Mouse (Mus musculus): ENCODE measurements around the gene Klk10.

The Klk10 gene

GRCm38 (mm10) chr7:43797333-43797769, 16.5 kb downstream of the Klk10 start, which contains the start of gene Klk8:
Klk8 (plus strand) TSS chr7:43797577.
- DNase-seq: peak; percentile 57 to 67

DNA sequence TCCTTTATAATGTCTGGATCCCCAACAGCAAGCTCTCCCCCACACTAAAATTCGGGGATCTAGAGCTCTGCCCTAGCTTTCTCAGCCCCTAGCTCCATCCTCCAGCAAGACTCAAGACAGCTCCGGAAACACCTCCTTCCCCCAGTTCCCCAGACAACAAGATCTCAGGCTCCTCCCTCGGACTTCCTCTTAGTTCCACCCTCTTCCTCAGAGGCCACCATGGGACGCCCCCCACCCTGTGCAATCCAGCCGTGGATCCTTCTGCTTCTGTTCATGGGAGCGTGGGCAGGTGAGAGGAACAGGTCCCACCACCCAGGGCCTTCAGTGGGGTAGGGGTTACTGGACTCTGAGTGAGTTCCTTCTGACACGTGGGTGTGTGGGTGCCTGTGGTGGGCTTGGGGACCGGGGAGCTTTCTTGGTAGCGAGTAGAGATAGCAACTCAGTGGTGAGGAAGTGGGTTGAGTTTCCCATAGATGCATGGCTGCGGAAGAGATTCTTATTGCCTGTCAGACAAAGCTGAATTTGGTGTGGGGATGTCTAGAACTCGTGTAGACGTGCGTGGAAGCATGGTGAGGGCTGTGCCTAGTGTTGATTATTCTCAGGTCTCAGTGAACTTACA, 17.1 kb downstream of the Klk10 start:
- DNase-seq: peak; percentile 25 to 30

- no peak for DNase-seq
Measured at GRCm38 (mm10) chr7:43799876-43800275, 19.0 kb downstream of the Klk10 start.

DNA sequence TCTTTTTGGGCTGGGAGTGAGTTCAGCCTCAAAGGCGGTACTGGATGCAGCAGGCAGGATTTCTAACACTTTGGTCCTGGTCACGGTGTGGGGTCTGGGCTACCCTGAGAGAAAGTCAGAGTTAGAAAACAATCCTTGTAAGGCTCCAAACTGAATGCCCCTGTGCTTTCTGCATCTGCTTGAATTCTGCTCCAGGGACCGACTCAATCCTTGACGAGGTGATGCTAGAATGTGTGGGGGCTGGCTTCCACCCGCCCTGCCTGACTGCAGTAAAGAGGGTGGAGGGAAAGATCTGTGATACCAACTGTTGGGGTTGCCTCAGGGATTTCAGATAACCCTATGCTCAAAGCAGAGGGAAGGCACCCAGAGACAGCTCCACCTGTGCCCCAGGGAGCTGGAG, 30.2 kb downstream of the Klk10 start, which contains the start of gene Klk7:
TSS of gene Klk7 (plus strand) at position 301 of the 400 bp plus-strand sequence.
- DNase-seq: no peak

- DNase-seq: no peak
Measured at GRCm38 (mm10) chr7:43815211-43815610, 34.4 kb downstream of the Klk10 start.

DNA sequence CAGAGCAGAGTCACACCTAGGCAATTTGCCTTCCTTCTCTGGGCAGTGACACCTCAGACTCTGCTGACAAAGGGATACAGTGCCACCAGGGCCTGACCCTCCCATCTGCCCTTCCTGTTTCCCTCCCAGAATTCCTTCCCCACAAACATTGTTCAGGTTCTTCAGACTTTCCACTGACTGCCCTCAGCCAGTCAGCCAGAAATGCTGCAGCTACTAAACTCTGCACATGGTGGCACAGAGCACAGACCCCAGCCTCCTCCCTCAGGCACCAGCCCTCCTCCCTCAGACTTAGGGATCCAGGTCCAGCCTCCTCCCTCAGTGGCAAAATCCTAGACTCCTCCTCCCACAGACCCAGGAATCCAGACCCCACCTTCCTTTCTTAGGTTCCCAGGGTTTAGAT, 35.9 kb downstream of the Klk10 start:
- DNase-seq: no peak

DNA sequence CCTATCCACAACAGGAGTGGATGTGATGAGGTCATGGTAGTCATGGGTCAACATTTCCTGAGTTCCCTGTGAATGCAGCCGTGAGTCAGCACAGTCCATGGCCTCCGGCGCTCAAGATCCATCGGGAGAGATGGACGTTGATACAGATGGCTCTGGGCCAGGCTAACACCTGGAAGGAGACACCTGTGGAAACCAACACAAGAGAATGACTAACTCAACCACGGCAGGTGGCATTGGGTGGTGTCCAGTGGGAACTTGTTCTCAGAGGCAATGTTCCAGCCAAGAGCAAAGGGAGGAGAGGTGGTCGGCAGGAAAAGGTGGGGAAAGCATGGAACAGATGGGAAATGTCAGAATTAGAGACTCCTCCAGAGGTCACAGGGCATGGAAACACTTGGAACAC, 40.7 kb downstream of the Klk10 start:
- DNase-seq: no peak

- DNase-seq: no peak
Measured at GRCm38 (mm10) chr7:43824199-43824598, 43.4 kb downstream of the Klk10 start, which contains the start of gene Klk6. Klk6 (plus strand) TSS chr7:43824499.

GRCm38 (mm10) chr7:43826056-43826455, 45.2 kb downstream of the Klk10 start:
- DNase-seq: no peak

DNA sequence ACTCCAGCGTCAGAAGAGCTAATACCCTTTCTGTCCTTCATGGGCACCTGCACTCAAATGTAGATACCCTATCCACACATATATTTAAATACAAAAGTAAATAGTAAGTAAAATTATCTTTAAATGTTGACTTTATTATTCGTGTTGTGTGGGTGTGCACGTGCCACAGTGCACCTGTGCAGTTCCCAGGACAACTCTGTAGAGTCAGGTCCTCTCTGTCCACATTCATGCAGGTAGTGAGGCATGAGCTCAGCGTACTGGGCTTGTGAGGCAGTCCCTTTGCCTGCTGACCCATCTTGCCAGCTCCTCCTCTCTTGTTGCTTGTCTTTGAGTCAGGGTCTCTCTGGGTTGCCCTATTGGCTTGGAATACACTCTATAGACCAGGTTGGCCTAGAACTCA, 46.9 kb downstream of the Klk10 start:
- no peak for DNase-seq

- no peak for DNase-seq
Measured at GRCm38 (mm10) chr7:43829006-43829405, 48.2 kb downstream of the Klk10 start.

Data from kidney, postnatal 4 days (tissue).